Mouse (Mus musculus): ENCODE measurements around the gene Syngr4.

DNA sequence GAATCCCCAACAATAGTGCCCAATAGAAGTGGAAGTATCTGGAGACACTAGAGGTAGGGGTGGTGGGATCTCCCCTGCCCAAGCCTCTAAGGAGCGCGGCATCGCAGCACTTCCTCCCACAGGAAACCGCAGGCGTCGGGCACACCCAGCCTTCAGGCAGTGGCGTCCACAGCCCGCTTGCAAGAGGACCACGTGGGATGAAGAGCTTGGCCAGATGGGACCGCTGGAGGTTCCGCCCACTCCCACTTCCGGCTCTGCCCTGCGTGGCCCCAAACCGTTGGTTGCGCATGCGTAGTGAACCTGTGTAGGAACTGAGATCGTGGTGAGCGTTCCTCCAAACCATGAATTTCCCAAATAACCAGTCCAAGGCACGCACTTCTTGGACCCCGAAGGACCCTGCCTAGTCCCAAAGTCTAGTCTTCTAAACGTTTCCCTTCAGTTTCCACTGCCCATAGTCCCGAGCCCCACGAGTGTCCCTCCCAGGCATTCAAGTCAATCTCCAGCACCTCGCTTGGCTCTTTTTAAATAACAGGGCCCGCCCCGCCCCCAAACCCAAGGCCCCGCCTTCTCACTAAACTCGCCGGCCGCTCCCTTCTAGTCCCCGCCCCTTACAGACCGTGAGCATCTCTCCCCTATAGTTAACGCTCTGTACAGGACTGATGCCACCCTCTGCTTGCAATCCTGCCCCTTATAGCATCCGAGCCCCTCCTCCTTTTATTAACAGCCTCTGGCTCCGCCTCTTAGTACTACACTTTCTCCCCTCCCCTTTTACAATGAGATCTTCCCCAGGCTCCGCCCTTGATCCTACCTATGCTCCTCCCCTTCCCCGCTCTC lies 26.6 kb upstream of the Syngr4 start:
- TF ChIP-seq CTCF (conservative IDR thresholded peaks at IDR 0.05; ENCODE audit: low read length) (no peak), NANOG (IDR thresholded peaks at IDR 0.05; ENCODE audit: borderline replicate concordance, low read length) (no peak), POU5F1 (IDR thresholded peaks at IDR 0.05; ENCODE audit: borderline replicate concordance, low read length) (no peak)

Measured in E14TG2a.4 (cell line).